Mouse (Mus musculus) left cerebral cortex, adult 9 months (tissue): ENCODE results near the gene Mylk4.

Experiments used
- DNase-seq, 2 experiments: peaks; one replicate each; pipeline ENCODE4 v3.0.0; 2022; ENCODE audit warnings: low spot score in 2 of 2

Mylk4 gene

DNA sequence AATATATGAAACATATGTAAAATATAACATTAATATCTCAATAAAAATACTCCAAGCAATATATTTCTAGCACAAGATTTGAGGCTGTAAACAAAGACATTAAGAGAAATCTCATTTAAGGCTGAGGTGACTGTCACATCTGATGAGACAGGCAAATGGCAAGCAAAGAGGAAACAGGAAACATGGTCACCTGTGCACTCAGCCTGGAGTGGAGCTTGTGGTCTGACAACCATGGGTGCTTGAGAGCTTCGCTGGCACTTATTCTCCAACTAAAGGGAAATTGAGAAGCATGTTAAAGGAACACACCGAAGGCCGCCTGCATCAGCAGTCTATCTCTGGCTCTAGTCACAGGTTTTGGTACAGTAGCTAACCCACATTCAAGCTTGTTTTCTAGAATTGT, 71.2 kb downstream of the Mylk4 start:
- DNase-seq, result no peak

DNA sequence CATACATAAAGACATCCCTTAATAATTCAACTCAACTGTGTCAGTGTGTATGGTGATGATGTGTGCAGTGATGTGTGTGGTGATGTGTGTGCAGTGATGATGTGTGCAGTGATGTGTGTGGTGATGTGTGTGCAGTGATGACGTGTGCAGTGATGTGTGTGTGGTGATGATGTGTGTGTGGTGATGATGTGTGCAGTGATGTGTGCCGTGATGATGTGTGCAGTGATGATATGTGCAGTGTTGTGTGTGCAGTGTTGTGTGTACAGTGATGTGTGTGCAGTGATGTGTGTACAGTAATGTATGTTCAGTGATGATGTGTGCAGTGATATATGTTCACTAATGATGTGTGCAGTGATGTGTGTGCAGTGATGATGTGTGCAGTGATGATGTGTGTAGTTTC, 75.9 kb downstream of the Mylk4 start:
- no peak for DNase-seq

DNA sequence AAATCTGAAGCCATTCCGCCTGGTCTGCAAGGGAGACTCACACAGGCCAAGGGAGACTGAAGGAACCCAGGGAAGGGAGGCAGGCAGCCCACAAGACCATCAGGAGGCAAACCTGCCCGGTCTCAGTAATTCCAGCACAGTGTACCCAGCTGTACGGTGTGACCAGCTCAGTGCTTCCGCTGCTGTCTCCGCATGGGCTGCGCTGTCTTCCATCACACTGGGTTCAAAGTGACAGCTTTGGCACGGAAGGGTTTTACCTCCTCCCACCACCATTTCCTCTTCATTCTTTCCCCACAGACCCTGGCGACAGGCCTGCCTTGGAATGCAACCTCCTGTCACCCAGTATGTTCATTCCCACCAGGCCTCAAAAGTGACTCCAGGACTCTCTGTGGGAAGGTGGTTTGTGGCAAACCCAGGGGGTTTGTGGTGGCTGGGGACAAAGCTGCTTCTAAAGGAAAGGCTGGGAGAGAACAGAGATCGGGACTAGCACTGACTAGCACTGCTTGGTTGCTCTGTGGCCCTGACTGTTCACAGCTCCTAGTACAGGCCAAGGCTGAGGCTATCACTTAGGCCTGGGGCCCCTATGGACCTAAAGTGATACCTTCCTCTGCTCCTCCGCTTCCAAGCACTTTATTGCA, 77.0 kb downstream of the Mylk4 start:
- DNase-seq, result no peak

DNA sequence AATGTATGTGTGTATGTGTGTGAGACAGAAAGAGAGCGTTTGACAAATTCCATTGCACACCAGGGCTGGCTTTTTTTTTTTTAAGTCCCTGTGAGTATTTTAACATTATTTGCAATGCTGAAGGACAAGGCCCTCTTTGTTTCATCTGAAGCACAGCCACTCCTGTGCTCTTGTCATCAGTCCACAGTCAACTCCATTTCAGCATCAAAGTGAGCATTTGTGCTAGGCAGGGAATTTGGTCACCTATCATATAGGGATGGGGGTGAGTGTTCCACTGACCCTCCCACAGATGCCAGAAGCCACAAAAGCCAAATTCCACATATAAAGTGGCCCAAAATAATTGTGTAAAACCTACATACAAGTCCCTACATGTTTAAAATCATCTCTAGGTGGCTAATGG, 78.4 kb downstream of the Mylk4 start:
- DNase-seq, result no peak

DNA sequence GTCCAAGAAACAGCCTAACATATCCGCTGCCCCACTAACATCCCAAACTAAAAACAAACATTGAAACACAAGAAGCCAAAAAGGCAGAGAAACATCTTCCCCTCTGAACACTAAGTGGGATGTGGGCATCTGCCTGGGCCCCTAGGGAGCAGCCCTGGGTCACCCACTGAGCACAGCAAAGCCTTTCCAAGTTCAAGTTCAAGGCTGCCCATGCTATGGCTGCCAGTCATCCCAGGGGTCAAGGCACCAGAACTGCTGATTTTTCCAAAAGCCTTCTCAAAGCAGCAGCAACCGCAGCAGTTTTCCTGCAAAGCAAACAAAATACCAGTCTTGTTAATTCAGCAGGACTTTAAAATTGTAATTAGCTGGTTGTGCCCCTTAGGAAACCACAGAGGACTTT, 78.8 kb downstream of the Mylk4 start:
- no peak for DNase-seq

DNA sequence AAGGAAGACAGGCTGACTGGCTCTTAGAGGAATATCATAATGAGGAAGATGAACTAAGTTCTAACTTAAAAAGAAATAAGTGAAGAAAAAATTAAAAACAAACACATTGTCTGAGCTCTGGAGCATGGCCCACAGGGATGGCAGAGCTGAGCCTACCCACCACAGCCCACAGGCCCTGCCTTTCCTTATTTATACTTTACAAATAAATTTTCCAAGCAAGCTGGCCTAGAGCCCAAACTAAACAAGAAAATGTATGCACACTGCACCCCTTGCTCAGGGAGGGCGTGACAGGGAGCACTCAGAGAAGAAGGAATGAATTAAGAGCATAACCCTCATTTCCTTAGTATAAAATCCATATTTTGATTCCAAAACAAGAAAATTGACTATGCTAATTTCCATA, 82.2 kb downstream of the Mylk4 start:
- DNase-seq, result no peak

DNA sequence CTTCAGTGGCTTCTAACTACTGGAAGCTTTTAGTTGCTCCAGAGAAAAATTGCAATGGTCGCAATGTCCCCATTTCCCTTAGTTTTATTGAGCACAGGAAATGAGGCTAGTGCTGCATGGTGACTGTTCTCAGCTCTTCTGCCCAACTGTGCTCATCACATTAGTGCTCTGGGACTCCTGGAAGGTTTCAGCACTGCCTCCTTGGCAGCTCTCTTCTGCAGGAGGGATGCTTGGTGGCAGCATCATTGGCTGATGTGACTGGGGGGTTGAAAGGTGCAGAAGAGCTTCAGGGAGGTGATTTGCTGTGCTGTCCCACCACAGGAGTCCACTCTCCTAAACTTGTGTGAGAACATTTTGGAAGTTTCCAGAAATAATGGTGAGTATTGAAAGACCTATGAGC, 84.4 kb downstream of the Mylk4 start:
- DNase-seq, result no peak

DNA sequence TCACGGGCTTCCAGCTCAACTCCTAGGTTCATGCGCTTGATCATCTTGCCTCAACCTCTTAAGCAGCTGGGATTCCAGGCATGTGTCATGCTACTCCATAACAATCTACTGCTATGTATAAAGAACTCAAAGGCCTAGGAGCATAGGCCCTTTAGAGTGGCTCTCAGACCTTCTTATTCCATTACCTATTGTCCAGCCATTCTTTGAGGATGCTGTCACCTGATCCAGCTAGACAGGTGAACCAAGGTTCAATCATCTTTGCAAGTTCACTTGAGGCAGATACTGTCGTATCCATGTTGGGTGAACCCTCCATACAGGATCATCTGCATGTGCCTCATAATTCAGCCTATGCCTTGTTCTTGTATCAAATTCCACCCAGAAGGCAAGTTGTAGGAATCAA, 84.8 kb downstream of the Mylk4 start:
- no peak for DNase-seq

DNA sequence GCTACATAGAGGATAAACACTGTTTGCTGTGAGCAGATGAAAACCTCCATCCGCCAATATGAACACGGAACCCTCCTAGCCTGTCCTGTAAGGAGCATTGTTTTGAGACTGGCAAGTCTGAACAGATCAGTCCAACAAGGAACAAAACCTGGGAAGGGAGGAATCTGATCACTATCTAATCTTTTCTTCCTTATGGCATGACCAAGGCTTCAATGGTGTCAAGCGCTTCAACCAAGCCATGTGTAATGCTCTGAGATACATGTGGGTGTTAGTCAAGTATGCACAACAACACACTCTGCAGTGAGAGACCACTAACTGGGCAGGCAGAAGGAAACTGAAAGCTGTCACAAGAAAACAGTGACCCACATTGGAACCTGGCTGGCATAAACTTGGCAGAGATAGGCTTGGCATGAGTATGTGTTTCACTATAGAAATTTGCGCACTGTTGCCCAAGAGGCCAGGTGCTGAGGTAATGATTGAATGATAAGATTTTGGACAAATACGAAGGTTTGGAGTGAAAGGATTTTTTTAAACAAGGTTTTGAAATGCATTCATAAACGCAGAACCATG, 89.8 kb downstream of the Mylk4 start:
- DNase-seq, result no peak

DNA sequence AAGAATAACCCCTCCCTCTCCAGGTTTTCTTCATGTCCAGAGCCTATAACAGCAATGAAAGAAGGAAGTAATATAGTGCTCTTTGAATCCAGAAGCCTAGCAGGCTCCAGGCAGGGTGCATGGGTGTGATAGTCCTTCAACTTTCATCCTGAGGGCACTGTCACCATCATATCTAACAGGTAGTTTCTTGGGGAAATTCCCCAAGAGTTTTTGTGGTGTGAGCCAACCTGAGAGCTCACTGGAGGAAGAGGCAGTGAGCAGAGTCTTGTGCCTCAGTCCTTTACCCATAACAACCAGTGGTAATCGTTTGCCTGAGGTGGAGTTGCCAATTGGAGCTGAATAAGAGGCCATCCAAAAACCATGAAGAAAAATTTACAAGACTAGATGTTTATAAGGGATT, 91.2 kb downstream of the Mylk4 start:
- no peak for DNase-seq

DNA sequence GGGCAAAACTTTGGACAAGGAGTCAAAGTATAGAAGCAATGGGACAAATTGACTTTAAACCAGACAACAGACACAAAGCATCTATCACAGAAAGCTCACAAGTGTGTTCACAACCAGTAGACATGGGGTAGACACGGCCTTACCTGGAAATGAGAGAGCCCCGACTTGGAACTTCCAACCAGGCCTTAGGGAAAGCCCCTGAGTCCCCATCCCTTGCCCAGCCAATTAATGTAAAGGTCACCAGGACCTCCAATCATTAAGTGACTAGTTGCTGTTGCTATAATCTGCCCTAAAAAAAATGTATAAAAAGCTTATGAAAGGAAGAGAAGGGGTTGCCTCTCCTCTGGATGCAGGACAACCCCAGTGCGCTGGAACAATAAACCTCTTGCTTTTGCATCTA, 93.5 kb downstream of the Mylk4 start:
- no peak for DNase-seq

DNA sequence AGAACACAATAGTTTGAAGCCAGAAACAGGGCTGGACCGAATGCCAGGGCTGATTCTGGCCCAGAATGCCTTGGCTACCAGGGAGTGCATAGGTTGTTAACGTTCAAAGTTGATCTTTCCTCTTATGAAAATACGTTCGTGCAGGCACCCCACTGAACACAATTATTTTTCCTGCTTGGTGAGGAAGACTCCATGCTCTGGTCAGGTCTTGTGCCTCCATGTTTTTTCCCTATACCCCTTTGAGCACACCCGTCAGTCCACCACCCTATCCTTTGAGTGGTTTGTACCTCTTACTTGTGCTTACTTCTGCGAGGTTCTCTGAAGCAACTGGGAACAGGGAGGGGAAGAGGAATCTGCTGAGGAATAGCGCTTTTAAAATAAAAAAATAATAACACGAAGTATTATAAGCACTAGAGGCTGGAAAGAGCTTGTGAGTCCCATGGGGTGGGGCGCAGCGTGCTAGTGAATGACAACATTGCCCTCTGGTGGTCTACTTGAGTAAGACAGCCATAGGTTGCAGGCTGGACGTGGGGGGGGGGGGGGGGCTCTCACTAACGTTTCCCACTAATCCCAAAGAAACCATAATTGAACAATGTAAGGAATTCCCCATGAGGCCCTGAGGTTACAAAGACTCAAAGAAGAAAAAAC, 102.8 kb downstream of the Mylk4 start:
- peak in 1 of 2 experiments; percentile 61 for DNase-seq

DNA sequence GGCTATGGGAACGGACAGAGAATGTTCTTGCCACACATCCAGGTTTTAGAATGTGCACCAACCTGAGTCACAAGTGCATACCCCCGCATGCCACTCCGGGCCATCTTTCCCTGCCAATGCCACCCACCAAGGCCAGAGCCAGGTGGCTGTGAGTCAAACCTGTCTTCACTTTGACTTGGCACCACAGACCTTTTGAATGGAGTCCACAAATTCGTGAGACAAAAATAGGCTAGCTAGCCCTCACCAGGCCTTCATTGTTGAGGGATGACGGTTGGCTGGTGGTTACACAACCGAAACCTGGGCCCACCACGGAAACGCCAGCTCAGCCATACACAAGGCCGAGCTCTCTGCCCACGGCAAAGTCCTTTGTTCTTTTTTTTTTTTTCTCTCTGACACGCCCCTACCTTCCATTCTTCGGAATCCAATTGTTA, 103.6 kb downstream of the Mylk4 start:
- no peak for DNase-seq

DNA sequence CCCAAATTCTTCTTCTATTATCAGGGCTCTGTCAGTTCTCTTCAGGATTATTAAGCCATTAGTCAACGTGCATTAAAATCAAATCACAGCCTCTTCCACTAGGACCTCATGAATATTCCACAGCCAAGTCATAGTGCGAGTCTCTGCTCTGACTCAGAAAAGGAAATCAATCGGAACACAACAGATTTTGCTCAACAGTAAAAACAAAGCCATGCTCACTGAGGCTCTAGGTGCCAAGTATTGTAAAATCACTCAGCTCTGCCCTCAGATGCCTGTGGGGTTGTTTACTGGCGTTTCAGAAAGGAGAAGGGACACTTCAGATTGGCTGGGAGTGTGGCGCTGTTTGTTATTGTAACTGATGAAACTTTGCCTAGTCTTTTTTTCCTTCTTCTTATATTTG, 104.8 kb downstream of the Mylk4 start:
- no peak for DNase-seq

DNA sequence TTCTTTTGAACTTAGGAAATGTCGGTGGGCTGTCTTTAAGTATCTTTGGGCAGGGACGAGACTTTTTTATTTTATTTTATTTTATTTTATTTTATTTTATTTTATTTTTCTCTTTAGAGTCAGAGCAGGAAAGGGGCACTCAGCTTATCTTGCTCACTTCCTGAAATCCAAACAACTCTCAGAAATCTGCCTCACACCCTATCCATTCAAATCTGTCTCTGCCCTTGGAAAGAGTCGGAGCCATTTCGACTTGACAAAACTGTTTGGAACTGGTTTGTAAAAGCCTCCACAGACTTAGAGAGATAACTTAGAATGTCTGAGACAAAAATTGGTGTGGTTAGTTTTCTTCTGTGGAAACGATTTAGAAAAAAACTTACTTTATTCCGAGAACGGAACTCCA, 113.0 kb downstream of the Mylk4 start:
- no peak for DNase-seq

DNA sequence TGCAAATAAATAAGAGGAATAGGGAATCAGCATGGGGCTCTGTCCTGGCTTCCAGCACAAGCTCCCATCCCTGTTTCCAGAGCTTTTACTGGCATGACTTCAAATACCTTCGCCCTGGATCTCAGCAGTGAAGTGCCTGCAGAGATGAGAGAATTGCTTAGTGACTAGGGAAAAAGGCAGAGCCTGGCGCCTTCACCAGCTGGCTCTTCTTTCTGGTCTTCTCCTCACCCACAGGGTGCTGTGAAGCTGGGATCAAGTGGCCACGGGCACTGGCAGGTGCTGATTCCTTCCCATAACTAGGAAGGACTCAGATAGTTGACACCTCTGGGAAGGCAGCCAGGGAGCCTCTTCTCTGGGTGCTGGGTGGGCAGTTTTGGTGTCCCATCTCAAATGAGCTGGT, 115.5 kb downstream of the Mylk4 start:
- no peak for DNase-seq

DNA sequence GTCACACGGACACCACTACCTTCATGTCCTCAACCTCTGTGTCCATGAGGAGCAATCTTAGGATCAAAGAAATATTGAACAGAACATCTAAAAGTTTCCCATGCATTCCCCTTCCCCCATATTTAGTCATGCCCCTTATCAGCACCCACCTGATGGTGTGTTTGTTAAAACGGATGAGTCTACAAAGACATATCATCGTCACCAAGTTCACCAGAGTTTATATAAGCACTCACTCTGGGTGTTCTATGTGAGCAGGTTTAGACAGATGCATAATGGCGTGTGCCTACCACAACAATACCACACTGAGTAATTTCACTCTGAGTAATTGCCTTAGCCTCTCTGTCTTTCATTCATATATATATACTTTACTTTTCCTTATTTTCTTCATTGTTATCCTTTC, 116.4 kb downstream of the Mylk4 start:
- DNase-seq, result no peak

DNA sequence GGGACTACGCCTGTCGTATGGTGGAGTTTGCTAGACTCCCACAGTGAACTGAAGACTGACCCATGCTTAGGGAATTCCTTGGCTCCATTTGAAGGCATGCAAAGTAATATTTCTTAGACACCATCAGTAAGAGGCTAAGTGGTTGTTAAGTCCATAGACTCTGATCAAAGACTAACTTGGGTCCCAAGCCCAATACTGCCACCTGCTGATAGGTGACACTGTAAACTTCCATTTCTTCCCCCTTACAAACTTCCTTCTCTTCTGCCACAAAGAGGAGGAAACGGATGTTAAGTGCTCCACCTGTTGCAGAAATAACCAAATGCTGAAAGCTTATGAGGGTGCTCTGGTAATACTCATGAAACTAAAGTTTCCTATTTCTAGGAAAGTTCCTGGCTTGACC, 121.7 kb downstream of the Mylk4 start:
- DNase-seq, result no peak

DNA sequence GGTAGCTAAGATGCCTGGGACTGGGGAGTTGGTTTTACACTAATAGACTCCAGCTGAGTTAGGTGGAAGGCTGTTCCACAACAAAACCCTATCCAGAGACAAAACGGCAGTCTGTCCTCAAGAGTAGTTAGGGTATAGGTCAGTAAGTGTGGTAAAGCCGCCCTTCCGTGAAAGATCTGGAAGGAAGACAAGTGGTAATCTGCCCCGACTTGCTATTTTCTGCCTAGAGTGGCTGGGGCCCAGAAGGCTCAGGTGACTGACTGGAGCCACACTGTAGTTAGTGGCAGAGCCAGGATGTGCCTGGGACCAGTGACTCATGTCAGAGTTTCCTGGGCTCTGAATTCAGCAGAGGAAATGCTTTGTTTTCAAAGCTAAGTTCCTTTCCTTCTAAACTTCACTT, 123.5 kb downstream of the Mylk4 start:
- no peak for DNase-seq

DNA sequence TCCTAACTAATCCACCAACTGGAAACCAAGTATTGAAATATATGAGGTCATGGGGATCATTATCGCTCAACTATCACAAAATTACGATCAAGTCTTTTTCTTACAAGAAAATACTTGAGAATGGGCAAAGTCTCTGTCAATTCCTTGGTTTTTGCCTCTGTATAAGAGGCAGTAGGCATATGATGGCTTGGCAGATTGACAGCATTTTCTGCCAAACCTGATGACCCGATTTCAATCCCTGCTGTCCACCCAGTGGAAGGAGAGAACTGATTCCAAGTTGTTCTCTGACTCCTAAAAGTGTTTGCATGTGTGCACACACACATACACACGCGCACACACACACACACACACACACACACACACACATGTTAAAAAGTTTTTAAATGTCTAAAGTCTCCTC, 124.5 kb downstream of the Mylk4 start:
- no peak for DNase-seq

DNA sequence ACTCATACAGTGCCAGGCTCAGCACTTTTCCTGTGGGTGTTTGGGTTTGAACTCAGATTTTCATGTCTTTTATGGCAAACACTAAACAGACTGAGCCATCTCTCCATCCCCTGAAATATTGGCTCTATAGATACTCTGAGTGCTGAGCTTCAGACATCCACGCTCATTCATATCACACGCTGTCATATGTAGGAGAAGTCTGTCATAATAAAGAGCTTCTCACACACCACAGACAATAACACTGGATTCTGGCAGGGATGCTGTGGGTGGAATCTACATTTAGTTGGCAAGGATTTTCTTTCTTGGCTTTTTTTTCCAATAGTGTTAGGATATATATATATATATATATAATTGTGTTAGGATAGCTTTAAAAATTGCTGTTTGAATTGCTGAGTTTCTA, 126.2 kb downstream of the Mylk4 start:
- DNase-seq, result peak in 1 of 2 experiments; percentile 11
